Mouse (Mus musculus): ENCODE data around the gene Dmac2.
A peak's percentile ranks its signal among the peaks of the same experiment; 100 is the strongest.

Dmac2 gene

GRCm38 (mm10) chr7:25649839-25650238, 30.6 kb downstream of the Dmac2 start:
- DNase-seq (ENCODE audit: extremely low read depth, low read depth), result no peak

GRCm38 (mm10) chr7:25651281-25651680, 32.1 kb downstream of the Dmac2 start:
- DNase-seq (ENCODE audit: extremely low read depth, low read depth), result no peak

GRCm38 (mm10) chr7:25652244-25652759, 33.1 kb downstream of the Dmac2 start:
- DNase-seq (ENCODE audit: extremely low read depth, low read depth), result no peak

GRCm38 (mm10) chr7:25655601-25656428, 36.6 kb downstream of the Dmac2 start:
- DNase-seq (ENCODE audit: extremely low read depth, low read depth), result no peak

- no peak for DNase-seq (ENCODE audit: extremely low read depth, low read depth)
These were observed 38.6 kb downstream of the Dmac2 start for GRCm38 (mm10) chr7:25657785-25658184.

- DNase-seq (ENCODE audit: extremely low read depth, low read depth), result peak; percentile 98
These were observed 39.7 kb downstream of the Dmac2 start, which contains the start of the genes Bckdha and Exosc5 for GRCm38 (mm10) chr7:25658657-25659472. Bckdha (minus strand) TSS chr7:25658981. Exosc5 (plus strand) TSS chr7:25659164.

GRCm38 (mm10) chr7:25666381-25666780, 47.2 kb downstream of the Dmac2 start:
- DNase-seq (ENCODE audit: extremely low read depth, low read depth), result no peak

GRCm38 (mm10) chr7:25669158-25669557, 49.9 kb downstream of the Dmac2 start:
- no peak for DNase-seq (ENCODE audit: extremely low read depth, low read depth)

- no peak for DNase-seq (ENCODE audit: extremely low read depth, low read depth)
These were observed 50.4 kb downstream of the Dmac2 start for GRCm38 (mm10) chr7:25669631-25670030.

GRCm38 (mm10) chr7:25670096-25670495, 50.9 kb downstream of the Dmac2 start:
- DNase-seq (ENCODE audit: extremely low read depth, low read depth), result no peak

GRCm38 (mm10) chr7:25671686-25672085, 52.5 kb downstream of the Dmac2 start:
- DNase-seq (ENCODE audit: extremely low read depth, low read depth), result no peak

- no peak for DNase-seq (ENCODE audit: extremely low read depth, low read depth)
These were observed 53.2 kb downstream of the Dmac2 start for GRCm38 (mm10) chr7:25672442-25672841.

- DNase-seq (ENCODE audit: extremely low read depth, low read depth), result no peak
These were observed 55.1 kb downstream of the Dmac2 start for GRCm38 (mm10) chr7:25674297-25674696.

- DNase-seq (ENCODE audit: extremely low read depth, low read depth), result no peak
These were observed 55.6 kb downstream of the Dmac2 start, which contains the start of gene Tmem91 for GRCm38 (mm10) chr7:25674719-25675300. Tmem91 (minus strand) TSS chr7:25675166.

All from MEL-GATA-1-ER (cell line).